Mouse (Mus musculus): ENCODE data around the gene Lasp1.

Lasp1 gene

GRCm38 (mm10) chr11:97796910-97797309 is 1.9 kb upstream of the Lasp1 start:
- DNase-seq (ENCODE audit: low spot score in 2 of 2), result peak; percentile 32 to 63

DNA sequence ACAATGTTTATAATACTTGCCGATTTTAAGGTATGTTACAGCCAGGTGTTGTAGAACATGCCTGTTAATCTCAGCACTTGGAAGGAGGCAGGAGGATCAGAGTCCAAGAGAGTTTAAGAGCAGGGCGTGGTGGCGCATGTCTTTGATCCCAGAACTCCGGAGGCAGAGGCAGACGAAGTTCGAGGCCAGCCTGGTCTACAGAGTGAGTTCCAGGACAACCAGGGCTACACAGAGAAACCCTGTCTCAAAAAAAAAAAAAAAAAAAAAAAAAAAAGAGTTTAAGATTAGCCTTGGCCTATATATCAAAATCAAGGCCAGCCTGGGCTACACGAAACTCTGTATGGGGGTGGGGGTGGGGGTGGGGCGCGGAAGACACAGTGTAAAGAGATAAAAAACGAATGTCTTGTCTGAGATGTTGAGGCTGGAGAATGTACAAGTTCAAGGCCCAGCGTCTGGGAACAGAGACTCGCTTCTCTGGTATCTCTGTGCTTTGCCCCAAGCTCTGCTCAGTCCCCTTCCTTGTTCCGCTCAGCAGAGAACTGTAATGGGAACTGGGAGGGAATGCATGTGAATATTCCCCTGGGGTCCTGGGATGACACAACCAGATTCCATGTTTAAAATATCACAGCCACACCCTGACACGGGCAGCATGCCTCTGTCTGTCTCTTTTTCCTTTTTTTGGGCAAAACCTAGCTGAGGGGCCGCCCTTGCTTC is 1.3 kb upstream of the Lasp1 start:
- no peak for DNase-seq (ENCODE audit: low spot score in 2 of 2)

DNA sequence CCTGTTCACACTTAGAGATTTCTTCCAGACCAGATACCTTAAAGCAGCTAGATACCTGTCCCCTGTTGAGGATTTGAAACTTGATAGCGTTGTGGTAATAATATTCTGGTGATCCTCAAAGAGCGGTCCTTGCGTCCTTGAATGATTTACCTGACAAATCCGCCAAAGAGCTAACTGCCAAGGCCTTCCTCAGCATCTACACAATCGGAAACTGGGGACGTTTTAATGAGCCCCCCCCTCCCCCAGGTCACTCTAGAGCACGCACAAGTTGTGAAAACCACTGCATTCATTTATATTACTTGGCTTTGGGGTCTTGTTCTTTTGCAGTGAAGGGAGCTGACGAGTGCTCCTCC is 741 bp upstream of the Lasp1 start:
- no peak for DNase-seq (ENCODE audit: low spot score in 2 of 2)

DNA sequence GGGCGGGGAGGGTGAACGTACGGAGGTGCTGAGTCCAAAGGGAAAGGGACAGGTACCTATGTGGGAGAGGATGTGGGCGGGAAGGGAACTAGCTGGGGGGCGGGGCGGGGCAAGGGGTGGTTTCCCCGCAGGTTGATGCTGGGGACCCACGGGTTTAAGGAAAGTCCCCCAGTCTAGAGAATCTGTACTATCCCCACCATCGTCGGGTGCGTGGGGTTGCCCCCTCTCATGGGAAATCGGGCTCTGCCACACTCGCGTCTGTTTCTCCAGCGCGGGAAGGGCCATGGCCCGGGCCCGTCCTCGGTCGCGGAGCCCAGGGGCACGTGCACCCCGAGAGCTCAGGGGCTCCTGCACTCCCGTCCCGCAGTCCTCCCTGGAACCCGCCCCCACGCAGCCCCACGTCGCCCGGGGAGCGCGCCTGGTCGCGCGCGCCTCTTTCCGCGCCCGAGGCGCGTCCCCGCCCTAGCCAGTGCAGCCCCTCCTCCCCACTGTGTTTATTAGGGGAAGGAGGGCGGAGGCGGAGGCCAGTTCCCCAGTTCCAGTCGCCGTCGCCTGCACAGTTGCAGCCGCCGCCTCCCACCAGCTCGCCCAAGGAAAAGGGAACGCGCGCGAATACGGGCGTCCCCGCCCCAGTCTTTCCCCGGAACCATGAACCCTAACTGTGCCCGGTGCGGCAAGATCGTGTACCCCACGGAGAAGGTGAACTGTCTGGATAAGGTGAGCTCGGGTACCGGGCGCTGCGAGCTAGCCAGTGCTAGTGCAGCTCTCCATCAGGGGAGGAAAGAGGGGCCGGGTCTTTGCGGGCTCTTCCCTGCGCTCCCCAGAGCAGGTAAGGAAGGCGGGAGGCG is 570 bp downstream of the Lasp1 start:
- DNase-seq (ENCODE audit: low spot score in 2 of 2), result peak; percentile 62 to 70

GRCm38 (mm10) chr11:97799994-97800690 is 1.3 kb downstream of the Lasp1 start:
- peak; percentile 44 to 50 for DNase-seq (ENCODE audit: low spot score in 2 of 2)

DNA sequence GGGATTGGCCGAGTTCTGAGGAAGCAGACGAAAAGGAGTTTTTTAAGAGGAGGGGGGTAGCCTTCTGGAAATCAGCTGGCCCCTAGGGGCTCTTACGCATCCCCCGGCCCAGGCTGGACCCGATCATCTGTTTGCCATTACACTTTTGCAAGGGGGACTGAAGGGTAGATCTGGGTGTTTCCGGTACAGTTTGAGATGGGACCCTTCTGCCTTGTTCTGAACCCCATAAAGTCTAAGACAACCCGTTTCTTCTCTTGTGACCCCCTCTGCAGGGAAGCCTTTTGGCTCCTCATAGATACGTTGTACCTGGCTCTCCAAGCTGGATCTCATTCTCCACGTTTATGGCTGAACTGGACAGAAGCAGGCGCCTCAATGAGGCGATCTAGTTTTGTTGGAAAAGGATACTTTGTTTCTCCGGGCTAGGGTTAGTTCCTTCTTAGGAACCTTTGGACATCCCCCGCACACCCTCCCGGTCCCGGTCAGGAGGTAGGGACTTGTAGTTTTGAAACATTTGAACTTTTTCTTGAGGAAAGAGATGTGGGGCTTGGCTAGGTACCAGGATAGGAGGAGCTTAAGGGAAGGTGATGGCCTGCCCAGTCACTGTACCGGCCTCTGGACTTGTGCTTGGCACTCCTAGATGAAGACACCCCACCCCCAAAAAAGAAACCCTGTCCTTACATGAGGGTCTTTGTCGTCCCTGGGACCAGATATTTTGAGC is 2.0 kb downstream of the Lasp1 start:
- no peak for DNase-seq (ENCODE audit: low spot score in 2 of 2)

DNA sequence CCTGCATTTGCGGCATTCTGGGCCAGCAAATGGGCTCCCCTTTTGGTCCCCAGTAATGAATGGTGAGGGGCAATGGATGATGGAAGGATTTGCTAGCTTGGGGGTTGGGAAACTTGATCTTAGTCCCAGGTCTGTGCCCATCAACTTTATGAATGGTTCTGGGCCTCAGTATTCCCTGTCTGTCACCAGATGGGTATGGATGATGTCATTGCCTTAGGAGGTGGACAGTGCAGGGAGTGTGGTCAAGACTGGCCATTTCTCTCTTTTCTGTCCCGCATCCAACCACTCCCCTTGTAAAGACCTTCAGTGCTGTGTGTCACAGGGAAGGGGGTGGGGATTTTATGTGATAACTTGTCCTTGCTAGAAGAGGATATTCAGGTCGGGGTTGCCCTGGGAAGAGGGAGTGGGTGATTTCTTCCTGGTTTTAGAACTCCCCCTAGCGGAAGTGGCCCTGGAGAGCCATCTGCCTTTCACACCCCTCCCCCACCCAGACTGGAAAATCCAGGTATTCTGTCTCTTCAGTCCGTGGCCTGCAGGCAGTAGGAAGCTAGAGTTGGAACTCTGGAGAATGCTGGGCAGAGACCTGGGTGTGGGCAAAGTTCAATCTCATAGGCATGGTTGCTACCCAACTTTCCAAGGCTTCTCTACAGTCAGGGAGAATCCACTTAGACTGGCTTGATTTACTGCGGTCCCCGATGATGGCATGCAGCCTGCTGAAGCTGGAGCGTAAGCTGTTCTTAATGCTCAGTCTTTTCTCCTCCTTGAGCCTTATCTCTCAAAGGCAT is 2.8 kb downstream of the Lasp1 start:
- no peak for DNase-seq (ENCODE audit: low spot score in 2 of 2)

DNA sequence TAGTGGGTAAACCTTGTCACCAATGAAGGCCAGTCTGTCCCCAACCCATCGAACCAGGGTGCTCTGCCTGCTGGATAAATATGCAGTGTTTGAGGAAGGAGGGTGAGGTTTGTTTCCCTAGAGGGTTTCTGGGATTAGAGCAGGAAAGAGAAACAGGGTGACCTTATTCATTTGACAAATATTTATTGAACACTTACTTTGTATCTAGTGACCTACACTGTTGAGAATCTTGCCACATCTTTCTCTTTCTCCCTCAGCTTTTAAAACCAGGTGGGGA is 3.3 kb downstream of the Lasp1 start:
- DNase-seq (ENCODE audit: low spot score in 2 of 2), result no peak

- DNase-seq (ENCODE audit: low spot score in 2 of 2), result no peak
Observed at GRCm38 (mm10) chr11:97802495-97802894, 3.7 kb downstream of the Lasp1 start.

DNA sequence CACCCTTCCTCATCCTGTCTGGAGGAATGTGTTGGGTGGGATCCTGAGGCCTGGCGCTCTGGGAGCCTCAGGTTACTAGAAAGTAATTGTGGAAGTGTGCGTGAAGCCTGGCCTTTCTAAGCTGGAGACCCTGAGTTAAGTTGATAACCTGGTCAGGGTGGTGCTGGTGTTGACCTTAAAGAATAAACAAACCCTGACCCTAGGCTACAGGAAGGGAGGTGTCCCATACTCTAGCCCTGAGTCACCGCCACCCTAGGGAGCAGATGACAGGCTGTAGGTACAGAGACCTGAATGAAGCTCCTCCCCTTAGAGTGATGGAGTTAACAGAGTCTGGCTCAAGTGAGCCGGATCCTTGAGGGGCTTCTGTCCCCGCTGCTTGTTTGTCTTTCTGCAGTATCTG is 5.0 kb downstream of the Lasp1 start:
- no peak for DNase-seq (ENCODE audit: low spot score in 2 of 2)

GRCm38 (mm10) chr11:97804841-97805661 is 6.3 kb downstream of the Lasp1 start:
- DNase-seq (ENCODE audit: low spot score in 2 of 2), result no peak

- no peak for DNase-seq (ENCODE audit: low spot score in 2 of 2)
Observed at GRCm38 (mm10) chr11:97805662-97806612, 7.1 kb downstream of the Lasp1 start.

DNA sequence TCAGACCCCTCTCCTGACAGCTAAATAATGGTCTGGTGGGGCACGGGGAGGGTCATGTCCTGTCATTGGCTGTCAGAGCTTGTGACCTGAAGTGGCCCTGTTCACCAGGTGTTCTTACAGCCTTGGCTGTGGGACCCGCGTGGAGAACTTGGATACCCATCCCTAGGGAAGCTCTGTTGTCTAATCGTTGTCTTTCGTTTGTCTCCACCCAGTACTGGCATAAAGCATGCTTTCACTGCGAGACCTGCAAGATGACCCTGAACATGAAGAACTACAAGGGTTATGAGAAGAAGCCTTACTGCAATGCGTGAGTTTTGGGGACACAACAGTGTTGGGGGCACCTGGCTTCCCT is 7.8 kb downstream of the Lasp1 start:
- no peak for DNase-seq (ENCODE audit: low spot score in 2 of 2)

- DNase-seq (ENCODE audit: low spot score in 2 of 2), result no peak
Observed at GRCm38 (mm10) chr11:97807626-97808025, 8.8 kb downstream of the Lasp1 start.

- DNase-seq (ENCODE audit: low spot score in 2 of 2), result no peak
Observed at GRCm38 (mm10) chr11:97808093-97808492, 9.3 kb downstream of the Lasp1 start.

- DNase-seq (ENCODE audit: low spot score in 2 of 2), result no peak
Observed at GRCm38 (mm10) chr11:97808621-97809234, 9.9 kb downstream of the Lasp1 start.

- no peak for DNase-seq (ENCODE audit: low spot score in 2 of 2)
Observed at GRCm38 (mm10) chr11:97809235-97810121, 10.7 kb downstream of the Lasp1 start.

DNA sequence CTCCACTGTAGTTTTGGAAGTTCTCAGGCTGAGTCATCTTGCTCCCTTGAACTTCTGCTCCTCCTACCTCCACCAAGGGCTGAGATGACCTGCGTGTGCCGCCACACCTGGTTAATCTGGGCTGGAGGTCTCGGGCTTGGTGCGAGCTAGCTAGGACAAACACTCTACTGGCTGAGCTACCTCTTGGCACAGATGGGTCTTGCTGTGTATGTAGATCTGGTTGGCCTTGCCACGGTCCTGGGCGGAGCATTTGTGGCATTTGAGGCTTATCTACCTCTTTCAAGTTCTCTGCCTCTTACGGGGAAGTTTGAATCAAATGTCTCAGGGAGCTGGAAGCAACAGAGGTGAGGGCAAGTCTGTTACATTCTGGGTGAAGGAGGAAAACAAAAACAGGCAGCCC is 11.6 kb downstream of the Lasp1 start:
- DNase-seq (ENCODE audit: low spot score in 2 of 2), result no peak

All from spleen, postnatal 14 days (tissue).